Mouse (Mus musculus): ENCODE results near the gene Rsph3a.
"Not testable (repeated sequence)": the region's sequence is repeated elsewhere in the genome, so short reads cannot be mapped to it uniquely, and the experiment has no call there.

GRCm38 (mm10) chr17:7945117-7946052 lies at the start of gene Rsph3a:
- peak; percentile 55 for TF ChIP-seq ZMIZ1 (IDR thresholded peaks at IDR 0.05; ENCODE audit: low read depth, low read length)
- peak; percentile 91 for TF ChIP-seq ELF1 (IDR thresholded peaks at IDR 0.05; ENCODE audit: low read depth, low read length)
- TF ChIP-seq EP300 (IDR thresholded peaks at IDR 0.05; ENCODE audit: low read length); USF2 (conservative IDR thresholded peaks at IDR 0.05; ENCODE audit: low read depth, low read length); E2F4 (IDR thresholded peaks at IDR 0.05; ENCODE audit: insufficient replicate concordance, low read depth, low read length); ZC3H11A (IDR thresholded peaks at IDR 0.05; ENCODE audit: low read depth, low read length): not testable (repeated sequence)

All from CH12.LX (cell line).